10 mouse cellular contexts compared by ENCODE assay signal in the genomic region with DNA sequence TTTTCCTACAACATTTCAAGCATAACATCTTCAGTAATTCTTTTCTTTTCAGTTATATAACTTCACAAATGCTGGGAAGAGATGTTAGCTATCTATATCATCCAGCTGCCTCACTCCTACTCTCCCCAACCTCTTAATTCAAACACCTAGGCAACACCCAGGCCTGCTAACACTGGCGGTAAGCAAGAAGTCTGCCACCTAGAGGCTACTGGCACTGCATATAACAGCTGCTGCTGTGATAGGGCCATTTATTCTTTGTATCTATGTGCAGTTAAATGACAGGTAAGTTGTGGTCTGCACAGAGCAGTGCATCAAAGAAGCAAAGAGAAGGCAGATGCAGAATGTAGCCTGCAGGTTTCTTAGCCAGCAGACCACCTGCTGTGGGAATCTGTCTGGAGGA. TPM values are rescaled to one million over a fixed set of nuclear protein-coding genes. Genes with fewer than 3 reads are reported as not detected.
DNase-seq lines count a peak whose midpoint lies in the region; ATAC-seq and TF ChIP-seq lines count a peak whose summit lies in the region.
"Had no signal": no experiment of that assay in that cellular context is flagged by ENCODE, and none has a peak within 500 bp of the region (broad histone marks: within the 10 kb centered on the region; RNA-seq: fewer than 3 reads in every experiment).

No protein-coding gene starts in this region.

- no peak overlapping the region for H3K4me3 ChIP-seq in heart, postnatal 0 days (ENCODE audit: low read depth, low read length)
- no peak overlapping the region for H3K4me3 ChIP-seq in heart, embryonic 11.5 days (ENCODE audit: low read depth, low read length)
- H3K4me3 ChIP-seq in neural tube, embryonic 14.5 days (ENCODE audit: low read depth, low read length), result no peak overlapping the region
- no peak overlapping the region for H3K4me3 ChIP-seq in hindbrain, embryonic 13.5 days
- H3K4me3 ChIP-seq: limb, embryonic 12.5 days had no signal

- H3K27ac ChIP-seq in heart, postnatal 0 days (ENCODE audit: low read depth), result no peak overlapping the region
- H3K27ac ChIP-seq in heart, embryonic 11.5 days (ENCODE audit: low read depth, low read length), result no peak overlapping the region
- H3K27ac ChIP-seq in neural tube, embryonic 14.5 days (ENCODE audit: low read depth, low read length), result no peak overlapping the region
- no peak overlapping the region for H3K27ac ChIP-seq in hindbrain, embryonic 13.5 days
- H3K27ac ChIP-seq: limb, embryonic 12.5 days had no signal

- no peak overlapping the region for H3K9ac ChIP-seq in heart, postnatal 0 days (replicated peaks; ENCODE audit: low read depth, low read length)
- H3K9ac ChIP-seq in heart, embryonic 11.5 days (ENCODE audit: low read depth, low read length), result no peak overlapping the region
- H3K9ac ChIP-seq in neural tube, embryonic 14.5 days (replicated peaks; ENCODE audit: low read depth, low read length), result no peak overlapping the region
- H3K9ac ChIP-seq in hindbrain, embryonic 13.5 days, result no peak overlapping the region
- H3K9ac ChIP-seq: limb, embryonic 12.5 days had no signal

- peaks cover 92% of the 10 kb centered on the region for H3K36me3 ChIP-seq in heart, postnatal 0 days (replicated peaks; ENCODE audit: control insufficient read depth, insufficient read depth, low read length)
- peaks cover 68% of the 10 kb centered on the region for H3K36me3 ChIP-seq in heart, embryonic 11.5 days (ENCODE audit: control insufficient read depth, insufficient read depth, low read length)
- H3K36me3 ChIP-seq in neural tube, embryonic 14.5 days (ENCODE audit: control insufficient read depth, insufficient read depth, low read length), result peaks cover 81% of the 10 kb centered on the region
- peaks cover 93% of the 10 kb centered on the region for H3K36me3 ChIP-seq in hindbrain, embryonic 13.5 days

- peak; percentile 47 for TF ChIP-seq CTCF in heart, postnatal 0 days (IDR thresholded peaks at IDR 0.05; ENCODE audit: low read depth)

- H3K9me3 ChIP-seq in heart, postnatal 0 days (replicated peaks; ENCODE audit: control insufficient read depth, low read length), result no peaks in the 10 kb centered on the region
- no peaks in the 10 kb centered on the region for H3K9me3 ChIP-seq in heart, embryonic 11.5 days (replicated peaks; ENCODE audit: control insufficient read depth, low read length)
- no peaks in the 10 kb centered on the region for H3K9me3 ChIP-seq in neural tube, embryonic 14.5 days (ENCODE audit: control insufficient read depth, low read length)
- H3K9me3 ChIP-seq in hindbrain, embryonic 13.5 days, result no peaks in the 10 kb centered on the region
- H3K9me3 ChIP-seq: limb, embryonic 12.5 days had no signal

- 39% methylated on average over 1 of the region's 1 CpGs for WGBS in heart, postnatal 0 days
- 60% methylated on average over 1 of the region's 1 CpGs for WGBS in heart, embryonic 11.5 days (ENCODE audit: insufficient replicate concordance)
- 61% methylated on average over 1 of the region's 1 CpGs for WGBS in neural tube, embryonic 14.5 days
- WGBS in hindbrain, embryonic 13.5 days, result 31% methylated on average over 1 of the region's 1 CpGs

- no peaks in the 10 kb centered on the region for H3K4me1 ChIP-seq in heart, postnatal 0 days (ENCODE audit: control insufficient read depth, insufficient read depth)
- H3K4me1 ChIP-seq in heart, embryonic 11.5 days (ENCODE audit: control insufficient read depth, insufficient read depth, low read length), result no peaks in the 10 kb centered on the region
- H3K4me1 ChIP-seq in neural tube, embryonic 14.5 days (ENCODE audit: control insufficient read depth, insufficient read depth, low read length), result no peaks in the 10 kb centered on the region
- no peaks in the 10 kb centered on the region for H3K4me1 ChIP-seq in hindbrain, embryonic 13.5 days (replicated peaks)
- H3K4me1 ChIP-seq: limb, embryonic 12.5 days had no signal

- no peak for TF ChIP-seq EP300 in heart, postnatal 0 days (IDR thresholded peaks at IDR 0.05; ENCODE audit: low read depth)

- DNase-seq in heart, postnatal 0 days (ENCODE audit: low spot score), result no peak
- no peak for DNase-seq in neural tube, embryonic 10.5 days (ENCODE audit: extremely low spot score, low spot score)
- DNase-seq in embryo, embryonic 10.5 days (ENCODE audit: low spot score), result peak; percentile 15
- DNase-seq in thymus, postnatal 14 days, result peak; percentile 13

- H3K4me2 ChIP-seq in heart, postnatal 0 days (ENCODE audit: low read depth, low read length), result no peak overlapping the region
- no peak overlapping the region for H3K4me2 ChIP-seq in heart, embryonic 11.5 days
- no peak overlapping the region for H3K4me2 ChIP-seq in neural tube, embryonic 14.5 days (ENCODE audit: low read depth, low read length)
- no peak overlapping the region for H3K4me2 ChIP-seq in hindbrain, embryonic 13.5 days
- H3K4me2 ChIP-seq: limb, embryonic 12.5 days had no signal

- no peaks in the 10 kb centered on the region for H3K27me3 ChIP-seq in heart, postnatal 0 days (ENCODE audit: control insufficient read depth, insufficient read depth, low read length)
- no peaks in the 10 kb centered on the region for H3K27me3 ChIP-seq in heart, embryonic 11.5 days (ENCODE audit: control insufficient read depth, insufficient read depth, low read length)
- H3K27me3 ChIP-seq in neural tube, embryonic 14.5 days (ENCODE audit: control insufficient read depth, insufficient read depth, low read length), result no peaks in the 10 kb centered on the region
- no peaks in the 10 kb centered on the region for H3K27me3 ChIP-seq in hindbrain, embryonic 13.5 days
- H3K27me3 ChIP-seq: limb, embryonic 12.5 days had no signal

- ATAC-seq in heart, postnatal 0 days (ENCODE audit: insufficient read depth, low read depth), result no peak
- ATAC-seq in heart, embryonic 11.5 days (replicated peaks; ENCODE audit: insufficient number of reproducible peaks, low FRiP score, low TSS enrichment), result no peak
- ATAC-seq in neural tube, embryonic 14.5 days (ENCODE audit: low read depth), result peak; percentile 46; the same call in 1 of the 2 replicates
- ATAC-seq in cerebellum, adult (ENCODE audit: insufficient number of reproducible peaks, low FRiP score, low TSS enrichment), result no peak
- ATAC-seq in hindbrain, embryonic 13.5 days (ENCODE audit: low FRiP score), result no peak

RNA-seq across cellular contexts. Expression of gene Elp1, which starts 10.8 kb away (rescaled TPM):
- total RNA-seq in heart, postnatal 0 days (2014; rRNA removed; ENCODE audit: low replicate concordance), result 20.4 and 25.5 TPM in 2 replicates
- polyA plus RNA-seq in heart, postnatal 0 days (2015; fragmentation: Nextera tagmentation; extraction: Ambion mirVana), result 12.9 and 15.0 TPM in 2 replicates
- polyA plus RNA-seq in heart, embryonic 11.5 days (2014; fragmentation: Nextera tagmentation; extraction: Ambion mirVana), result 38.0 and 53.0 TPM in 2 replicates
- polyA plus RNA-seq in neural tube, embryonic 14.5 days (2014; fragmentation: Nextera tagmentation; extraction: Ambion mirVana), result 76.9 and 94.1 TPM in 2 replicates
- 58.1 and 59.4 TPM in 2 replicates for polyA plus RNA-seq in hindbrain, embryonic 13.5 days (2015; fragmentation: Nextera tagmentation; extraction: Ambion mirVana)

RNA-seq across cellular contexts. Expression of gene Fam206a, which starts 10.8 kb away (rescaled TPM):
- total RNA-seq in heart, postnatal 0 days (2014; rRNA removed; ENCODE audit: low replicate concordance), result 0.89 and 3.9 TPM in 2 replicates
- 4.0 and 4.2 TPM in 2 replicates for polyA plus RNA-seq in heart, postnatal 0 days (2015; fragmentation: Nextera tagmentation; extraction: Ambion mirVana)
- 15.2 and 16.7 TPM in 2 replicates for polyA plus RNA-seq in heart, embryonic 11.5 days (2014; fragmentation: Nextera tagmentation; extraction: Ambion mirVana)
- polyA plus RNA-seq in neural tube, embryonic 14.5 days (2014; fragmentation: Nextera tagmentation; extraction: Ambion mirVana), result 17.8 and 19.0 TPM in 2 replicates
- polyA plus RNA-seq in hindbrain, embryonic 13.5 days (2015; fragmentation: Nextera tagmentation; extraction: Ambion mirVana), result 16.6 and 17.9 TPM in 2 replicates

RNA-seq across cellular contexts. Expression of gene Actl7a, which starts 48.2 kb away (rescaled TPM):
- total RNA-seq in heart, postnatal 0 days (2014; rRNA removed; ENCODE audit: low replicate concordance), result not detected in 2 replicates
- not detected in 2 replicates for polyA plus RNA-seq in heart, postnatal 0 days (2015; fragmentation: Nextera tagmentation; extraction: Ambion mirVana)
- 0.20 TPM in 1 of 2 replicates, not detected in the other for polyA plus RNA-seq in heart, embryonic 11.5 days (2014; fragmentation: Nextera tagmentation; extraction: Ambion mirVana)
- polyA plus RNA-seq in neural tube, embryonic 14.5 days (2014; fragmentation: Nextera tagmentation; extraction: Ambion mirVana), result not detected in 2 replicates
- not detected in 2 replicates for polyA plus RNA-seq in hindbrain, embryonic 13.5 days (2015; fragmentation: Nextera tagmentation; extraction: Ambion mirVana)
- total RNA-seq: heart, postnatal 25 days had no signal
- polyA plus RNA-seq: limb, embryonic 12.5 days had no signal

RNA-seq across cellular contexts. Expression of gene Actl7b, which starts 50.1 kb away (rescaled TPM):
- total RNA-seq in heart, postnatal 0 days (2014; rRNA removed; ENCODE audit: low replicate concordance), result 0.35 TPM in 1 of 2 replicates, not detected in the other
- polyA plus RNA-seq in heart, postnatal 0 days (2015; fragmentation: Nextera tagmentation; extraction: Ambion mirVana), result not detected in 2 replicates
- not detected in 2 replicates for polyA plus RNA-seq in heart, embryonic 11.5 days (2014; fragmentation: Nextera tagmentation; extraction: Ambion mirVana)
- polyA plus RNA-seq in neural tube, embryonic 14.5 days (2014; fragmentation: Nextera tagmentation; extraction: Ambion mirVana), result not detected in 2 replicates
- polyA plus RNA-seq in hindbrain, embryonic 13.5 days (2015; fragmentation: Nextera tagmentation; extraction: Ambion mirVana), result not detected in 2 replicates
- total RNA-seq: heart, postnatal 25 days had no signal

RNA-seq across cellular contexts. Expression of gene Gm26657, which starts 51.5 kb away (rescaled TPM):
- total RNA-seq in heart, postnatal 0 days (2014; rRNA removed; ENCODE audit: low replicate concordance), result not detected in 2 replicates
- not detected in 2 replicates for polyA plus RNA-seq in heart, postnatal 0 days (2015; fragmentation: Nextera tagmentation; extraction: Ambion mirVana)
- polyA plus RNA-seq in heart, embryonic 11.5 days (2014; fragmentation: Nextera tagmentation; extraction: Ambion mirVana), result not detected in 2 replicates
- polyA plus RNA-seq in neural tube, embryonic 14.5 days (2014; fragmentation: Nextera tagmentation; extraction: Ambion mirVana), result not detected in 2 replicates
- not detected in 2 replicates for polyA plus RNA-seq in hindbrain, embryonic 13.5 days (2015; fragmentation: Nextera tagmentation; extraction: Ambion mirVana)
- total RNA-seq: heart, postnatal 25 days had no signal
- polyA plus RNA-seq: limb, embryonic 12.5 days had no signal

Comparison
In these comparisons a context has a peak if more than half of its experiments do, and no peak if none do; other contexts are left out.
1. DNase-seq: peak in embryo, embryonic 10.5 days (single experiment) and thymus, postnatal 14 days (single experiment); none in heart, postnatal 0 days (single experiment) and neural tube, embryonic 10.5 days (single experiment).